Mouse (Mus musculus) small intestine, adult 2 months (tissue): ENCODE results near the gene Pde3a. TPM values are rescaled to one million over a fixed set of nuclear protein-coding genes. Genes with fewer than 3 reads are reported as not detected.

Experiments
- H3K27ac ChIP-seq: fragments of 200-500 bp; 2 replicates; pipeline ENCODE4 v1.5.1; 2012; ENCODE audit warnings: low read depth, low read length, control low read depth, inconsistent platforms; ENCODE audit not compliant: insufficient read depth
- H3K27me3 ChIP-seq: fragments of 200-500 bp; 2 replicates; pipeline ENCODE4 v1.6.1; 2012; ENCODE audit warnings: mild to moderate bottlenecking, moderate library complexity, low read length, inconsistent platforms; ENCODE audit not compliant: control insufficient read depth, insufficient read depth
- H3K36me3 ChIP-seq: fragments of 200-500 bp; 2 replicates; pipeline ENCODE4 v1.6.1; 2012; ENCODE audit warnings: mild to moderate bottlenecking, low read length, control low read depth, inconsistent platforms; ENCODE audit not compliant: control insufficient read depth, insufficient read depth
- H3K4me1 ChIP-seq: fragments of 200-500 bp; 2 replicates; pipeline ENCODE4 v1.6.1; 2012; ENCODE audit warnings: low read length, inconsistent platforms, mixed read lengths; ENCODE audit not compliant: control insufficient read depth, insufficient read depth, insufficient read length
- H3K4me3 ChIP-seq: fragments of 200-500 bp; 2 replicates; pipeline ENCODE4 v1.5.1; 2012; ENCODE audit warnings: low read depth, mild to moderate bottlenecking, control low read depth, inconsistent platforms, low read length, moderate library complexity
- CTCF ChIP-seq: fragments of 200-500 bp; IDR thresholded peaks from 2 replicates; pipeline ENCODE4 v1.5.1; 2012; ENCODE audit warnings: low read depth, mild to moderate bottlenecking, control low read depth, inconsistent platforms, low read length, moderate library complexity, mixed read lengths; ENCODE audit not compliant: insufficient replicate concordance, insufficient read length; ENCODE audit errors: extremely low read depth
- POLR2A ChIP-seq: fragments of 200-500 bp; IDR thresholded peaks from 2 replicates; pipeline ENCODE4 v1.6.1; 2012; ENCODE audit warnings: low read depth, mild to moderate bottlenecking, control low read depth, inconsistent platforms, low read length, moderate library complexity
- WGBS: fragments of 180-500 bp; shearing (Covaris S2); methylation state at CpG from one replicate; pipeline ENCODE4 v1.1.7; 2018; 5-methylcytosine and 5-hydroxymethylcytosine counted together
- polyA plus RNA-seq: library from polyadenylated mRNA; depleted of rRNA; stranded (reverse); fragments of >200 nt; gene quantifications from 2 replicates; pipeline ENCODE4 v1.2.3, GENCODE M21; 2012

Pde3a gene
- polyA plus RNA-seq, 1 experiment: 7.9 TPM

DNA sequence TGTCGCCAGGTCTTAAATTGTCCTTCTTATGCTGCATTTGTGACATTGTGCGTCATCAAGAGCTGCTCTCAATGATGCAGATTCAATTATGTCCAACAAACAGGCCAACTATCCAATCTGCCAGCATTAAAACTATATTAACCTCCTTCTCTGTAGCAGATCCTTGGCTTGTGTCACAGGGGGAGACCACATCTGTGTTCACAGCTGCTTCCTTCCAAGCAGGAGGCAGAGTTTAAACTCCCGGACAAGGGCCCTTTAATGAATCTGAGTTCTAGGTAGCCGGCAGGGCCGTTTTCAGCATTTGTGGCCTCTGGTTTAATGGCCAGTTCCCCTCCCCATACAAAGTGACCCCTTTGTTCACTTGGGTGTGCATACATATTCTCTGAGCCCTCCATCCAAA lies 118.0 kb downstream of the Pde3a start:
- H3K27ac ChIP-seq: no peak overlapping the region
- no peak overlapping the region for H3K4me3 ChIP-seq
- 87% methylated on average over 5 of the region's 5 CpGs for WGBS
- no peaks in the 10 kb centered on the region for H3K36me3 ChIP-seq
- no peaks in the 10 kb centered on the region for H3K4me1 ChIP-seq
- no peak for TF ChIP-seq POLR2A
- no peak for TF ChIP-seq CTCF
- H3K27me3 ChIP-seq: no peaks in the 10 kb centered on the region

- Histone ChIP-seq H3K27me3 (no peaks in the 10 kb centered on the region), H3K4me1 (no peaks in the 10 kb centered on the region), H3K4me3 (no peak overlapping the region), H3K36me3 (no peaks in the 10 kb centered on the region), H3K27ac (no peak overlapping the region)
- WGBS: 55% methylated on average over 2 of the region's 2 CpGs
- TF ChIP-seq POLR2A: no peak
- peak; percentile 41; the same call in 1 of the 2 replicates for TF ChIP-seq CTCF
Measured at GRCm38 (mm10) chr6:141372697-141373096, 123.6 kb downstream of the Pde3a start.

GRCm38 (mm10) chr6:141374469-141375057 lies 125.5 kb downstream of the Pde3a start:
- Histone ChIP-seq H3K27ac (no peak overlapping the region), H3K4me1 (no peaks in the 10 kb centered on the region), H3K4me3 (no peak overlapping the region), H3K36me3 (no peaks in the 10 kb centered on the region), H3K27me3 (no peaks in the 10 kb centered on the region)
- no peak for TF ChIP-seq POLR2A
- 73% methylated on average over 2 of the region's 2 CpGs for WGBS

- no peak overlapping the region for H3K27ac ChIP-seq
- H3K36me3 ChIP-seq: no peaks in the 10 kb centered on the region
- H3K27me3 ChIP-seq: no peaks in the 10 kb centered on the region
- 61% methylated on average over 4 of the region's 4 CpGs for WGBS
- H3K4me3 ChIP-seq: no peak overlapping the region
- no peak for TF ChIP-seq POLR2A
- TF ChIP-seq CTCF: peak; percentile 25; the same call in 1 of the 2 replicates
- H3K4me1 ChIP-seq: no peaks in the 10 kb centered on the region
Measured at GRCm38 (mm10) chr6:141375155-141375554, 126.1 kb downstream of the Pde3a start.

GRCm38 (mm10) chr6:141380927-141381326 lies 131.9 kb downstream of the Pde3a start:
- 28% methylated on average over 12 of the region's 12 CpGs for WGBS
- no peaks in the 10 kb centered on the region for H3K27me3 ChIP-seq
- no peaks in the 10 kb centered on the region for H3K36me3 ChIP-seq
- H3K27ac ChIP-seq: peak overlapping the region; percentile 31; the same call in 1 of the 2 replicates
- TF ChIP-seq POLR2A (no peak), CTCF (no peak)
- H3K4me3 ChIP-seq: no peak overlapping the region
- no peaks in the 10 kb centered on the region for H3K4me1 ChIP-seq

- Histone ChIP-seq H3K27ac (no peak overlapping the region), H3K36me3 (no peaks in the 10 kb centered on the region), H3K4me3 (no peak overlapping the region), H3K27me3 (no peaks in the 10 kb centered on the region), H3K4me1 (no peaks in the 10 kb centered on the region)
- 33% methylated on average over 8 of the region's 8 CpGs for WGBS
- TF ChIP-seq POLR2A (no peak), CTCF (no peak)
Measured at GRCm38 (mm10) chr6:141381473-141381872, 132.4 kb downstream of the Pde3a start.

- Histone ChIP-seq H3K27ac (no peak overlapping the region), H3K27me3 (no peaks in the 10 kb centered on the region), H3K4me3 (no peak overlapping the region), H3K4me1 (no peaks in the 10 kb centered on the region), H3K36me3 (no peaks in the 10 kb centered on the region)
- 90% methylated on average over 4 of the region's 4 CpGs for WGBS
- TF ChIP-seq CTCF (no peak), POLR2A (no peak)
Measured at GRCm38 (mm10) chr6:141381881-141382370, 132.9 kb downstream of the Pde3a start.
